16 mouse cellular contexts compared by ENCODE assay signal in genomic region chr12:117236020-117236734, GRCm38 (mm10).
"Had no signal": no experiment of that assay in that cellular context is flagged by ENCODE, and none has a peak within 500 bp of the region (broad histone marks: within the 10 kb centered on the region; RNA-seq: fewer than 3 reads in every experiment).

No protein-coding gene starts in this region.

- H3K27ac ChIP-seq: liver, embryonic 13.5 days; stomach, embryonic 15.5 days had no signal

- H3K4me3 ChIP-seq: liver, embryonic 13.5 days; megakaryocyte, embryonic 14.5 days; midbrain, embryonic 12.5 days; stomach, embryonic 15.5 days had no signal

- H3K4me1 ChIP-seq: liver, embryonic 13.5 days; megakaryocyte, embryonic 14.5 days; stomach, embryonic 15.5 days had no signal

- H3K27me3 ChIP-seq: megakaryocyte, embryonic 14.5 days; midbrain, embryonic 12.5 days; stomach, embryonic 15.5 days had no signal

- H3K4me2 ChIP-seq: liver, embryonic 13.5 days; midbrain, embryonic 12.5 days; stomach, embryonic 15.5 days had no signal

- H3K9me3 ChIP-seq: liver, embryonic 13.5 days; midbrain, embryonic 12.5 days; stomach, embryonic 15.5 days had no signal

- DNase-seq: kidney, adult 18-20 months; kidney, adult 9 months; kidney, postnatal 14 days; kidney, postnatal 4 days; liver, embryonic 13.5 days; lung, adult 2 months; lung, postnatal 14 days; lung, postnatal 4 days; right cerebral cortex, postnatal 25 days; spleen, adult 18-20 months; thymus, postnatal 25 days had no signal

- ATAC-seq: intestine, embryonic 16.5 days; midbrain, embryonic 16.5 days had no signal

- H3K9ac ChIP-seq: liver, embryonic 13.5 days; midbrain, embryonic 12.5 days; stomach, embryonic 15.5 days had no signal

- H3K36me3 ChIP-seq: liver, embryonic 13.5 days; stomach, embryonic 15.5 days had no signal
